Mouse (Mus musculus): ENCODE results near the gene Palm2.
"Not testable (repeated sequence)": the region's sequence is repeated elsewhere in the genome, so short reads cannot be mapped to it uniquely, and the experiment has no call there.

Palm2 gene

GRCm38 (mm10) chr4:57433941-57434704 is at the start of gene Palm2:
TSS of gene Palm2 (plus strand) at chr4:57434247.
- DNase-seq = peak; percentile 37 to 66

GRCm38 (mm10) chr4:57384355-57384754 is 49.7 kb upstream of the Palm2 start:
- DNase-seq = no peak

- no peak for DNase-seq
Measured at GRCm38 (mm10) chr4:57391103-57391502, 42.9 kb upstream of the Palm2 start.

GRCm38 (mm10) chr4:57396414-57396813 is 37.6 kb upstream of the Palm2 start:
- no peak for DNase-seq

- DNase-seq = not testable (repeated sequence)
Measured at GRCm38 (mm10) chr4:57412385-57412784, 21.7 kb upstream of the Palm2 start.

- DNase-seq = no peak
Measured at GRCm38 (mm10) chr4:57413016-57413415, 21.0 kb upstream of the Palm2 start.

GRCm38 (mm10) chr4:57413670-57414069 is 20.4 kb upstream of the Palm2 start:
- DNase-seq = not testable (repeated sequence)

- no peak for DNase-seq
Measured at GRCm38 (mm10) chr4:57424011-57424410, 10.0 kb upstream of the Palm2 start.

- DNase-seq = no peak
Measured at GRCm38 (mm10) chr4:57428317-57428716, 5.7 kb upstream of the Palm2 start.

- no peak for DNase-seq
Measured at GRCm38 (mm10) chr4:57434705-57435360, 786 bp downstream of the Palm2 start.

GRCm38 (mm10) chr4:57436286-57436685 is 2.2 kb downstream of the Palm2 start:
- no peak for DNase-seq

GRCm38 (mm10) chr4:57446082-57446481 is 12.0 kb downstream of the Palm2 start:
- DNase-seq = no peak

- no peak for DNase-seq
Measured at GRCm38 (mm10) chr4:57446854-57447444, 12.9 kb downstream of the Palm2 start.

- DNase-seq = peak; percentile 63 to 71
Measured at GRCm38 (mm10) chr4:57451896-57452295, 17.8 kb downstream of the Palm2 start.

- no peak for DNase-seq
Measured at GRCm38 (mm10) chr4:57452661-57453060, 18.6 kb downstream of the Palm2 start.

- peak in 1 of 2 experiments; percentile 37 for DNase-seq
Measured at GRCm38 (mm10) chr4:57462378-57462777, 28.3 kb downstream of the Palm2 start.

- no peak for DNase-seq
Measured at GRCm38 (mm10) chr4:57482435-57482834, 48.4 kb downstream of the Palm2 start.

GRCm38 (mm10) chr4:57486392-57486791 is 52.3 kb downstream of the Palm2 start:
- DNase-seq = no peak

- DNase-seq = no peak
Measured at GRCm38 (mm10) chr4:57489887-57490286, 55.8 kb downstream of the Palm2 start.

GRCm38 (mm10) chr4:57504792-57505191 is 70.7 kb downstream of the Palm2 start:
- DNase-seq = no peak

GRCm38 (mm10) chr4:57510576-57510975 is 76.5 kb downstream of the Palm2 start:
- DNase-seq = no peak

GRCm38 (mm10) chr4:57511734-57512133 is 77.7 kb downstream of the Palm2 start:
- no peak for DNase-seq

GRCm38 (mm10) chr4:57513241-57513933 is 79.3 kb downstream of the Palm2 start:
- no peak for DNase-seq
